Mouse (Mus musculus) kidney, embryonic 14.5 days (tissue): ENCODE measurements at regions not wholly inside any gene's neighbourhood (a gene's known extent, or its start where the extent isn't known, plus 50 kb on each side); places are given as distances from the start of the nearest gene placed in this dataset.

Source experiments
- ATAC-seq: fragments of 200-750 bp; cut with Nextera tagmentation; 2 replicates; pipeline ENCODE4 v1.8.0; 2017; ENCODE audit warnings: moderate number of reproducible peaks, mild to moderate bottlenecking, moderate TSS enrichment, moderate library complexity; ENCODE audit not compliant: low FRiP score, low TSS enrichment
- H3K27ac ChIP-seq: fragments of 300-500 bp; sonication (generic); 2 replicates; pipeline ENCODE4 v1.5.1; 2014; ENCODE audit warnings: low read depth, mild to moderate bottlenecking, low read length, moderate library complexity, mixed read lengths
- H3K27me3 ChIP-seq: fragments of 300-500 bp; sonication (generic); 2 replicates; pipeline ENCODE4 v1.6.1; 2014; ENCODE audit warnings: mild to moderate bottlenecking, low read length; ENCODE audit not compliant: control insufficient read depth, insufficient read depth
- H3K36me3 ChIP-seq: fragments of 300-500 bp; sonication (generic); 2 replicates; pipeline ENCODE4 v1.6.1; 2014; ENCODE audit warnings: low read length, mixed read lengths; ENCODE audit not compliant: control insufficient read depth, insufficient read depth
- H3K4me1 ChIP-seq: fragments of 300-500 bp; sonication (generic); 2 replicates; pipeline ENCODE4 v1.6.1; 2014; ENCODE audit warnings: low read length, mixed read lengths; ENCODE audit not compliant: control insufficient read depth, insufficient read depth
- H3K4me2 ChIP-seq: fragments of 300-500 bp; sonication (generic); replicated peaks from 2 replicates; pipeline ENCODE4 v1.6.1; 2014; ENCODE audit warnings: low read depth, mild to moderate bottlenecking, low read length
- H3K4me3 ChIP-seq: fragments of 300-500 bp; sonication (generic); 2 replicates; pipeline ENCODE4 v1.5.1; 2014; ENCODE audit warnings: mild to moderate bottlenecking, low read length
- H3K9ac ChIP-seq: fragments of 300-500 bp; sonication (generic); 2 replicates; pipeline ENCODE4 v1.6.1; 2014; ENCODE audit warnings: low read depth, mild to moderate bottlenecking, low read length, moderate library complexity
- H3K9me3 ChIP-seq: fragments of 300-500 bp; sonication (generic); 2 replicates; pipeline ENCODE4 v1.6.1; 2016; ENCODE audit warnings: low read length; ENCODE audit not compliant: control insufficient read depth
- WGBS: fragments of 180-500 bp; shearing (Covaris S2); extraction: QIAGEN DNeasy Blood & Tissue Kit; methylation state at CpG from one replicate; pipeline ENCODE4 v1.1.7; 2014; 5-methylcytosine and 5-hydroxymethylcytosine counted together

GRCm38 (mm10) chr9:116335561-116336478 lies 160.7 kb upstream of the Tgfbr2 start:
- 88% methylated on average over 11 of the region's 11 CpGs for WGBS
- ATAC-seq: no peak
- no peak overlapping the region for H3K4me2 ChIP-seq
- no peaks in the 10 kb centered on the region for H3K27me3 ChIP-seq
- H3K9me3 ChIP-seq: peaks cover under 1% of the 10 kb centered on the region; the same call in 1 of the 2 replicates
- H3K4me3 ChIP-seq: no peak overlapping the region
- no peaks in the 10 kb centered on the region for H3K36me3 ChIP-seq
- no peak overlapping the region for H3K27ac ChIP-seq
- H3K4me1 ChIP-seq: 0 out of 2 replicates have a peak, but pooled peaks cover 5% of the 10 kb centered on the region
- H3K9ac ChIP-seq: no peak overlapping the region

DNA sequence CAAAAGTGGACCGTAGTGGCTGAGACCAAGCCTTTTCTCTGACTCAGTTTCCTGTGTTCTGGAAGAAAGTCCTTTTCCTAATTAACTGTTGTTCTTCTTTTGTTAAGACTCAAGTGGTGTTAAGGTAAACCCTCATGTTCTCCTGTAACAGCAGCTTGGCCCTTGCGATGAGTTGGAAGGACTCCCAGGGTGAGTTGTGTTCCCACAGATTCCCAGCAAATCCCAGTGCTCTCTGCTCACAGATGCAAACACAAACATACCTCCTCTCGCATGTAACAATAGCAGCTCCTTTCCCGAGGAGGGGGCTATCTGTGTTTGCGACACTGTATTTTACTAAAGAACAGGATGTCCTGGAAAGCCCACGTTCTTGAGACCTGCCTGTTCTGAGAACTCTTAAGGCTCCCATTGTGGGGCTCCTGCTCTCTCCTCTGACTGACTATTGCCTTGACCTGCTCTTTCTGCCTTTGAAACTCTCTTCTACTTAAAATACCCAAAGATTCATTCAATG lies 158.8 kb upstream of the Tgfbr2 start:
- Histone ChIP-seq H3K9me3 (no peaks in the 10 kb centered on the region), H3K9ac (no peak overlapping the region), H3K27ac (no peak overlapping the region), H3K27me3 (no peaks in the 10 kb centered on the region), H3K4me2 (no peak overlapping the region), H3K36me3 (no peaks in the 10 kb centered on the region), H3K4me1 (0 out of 2 replicates have a peak, but pooled peaks cover 5% of the 10 kb centered on the region), H3K4me3 (no peak overlapping the region)
- no peak for ATAC-seq
- 67% methylated on average over 6 of the region's 6 CpGs for WGBS

DNA sequence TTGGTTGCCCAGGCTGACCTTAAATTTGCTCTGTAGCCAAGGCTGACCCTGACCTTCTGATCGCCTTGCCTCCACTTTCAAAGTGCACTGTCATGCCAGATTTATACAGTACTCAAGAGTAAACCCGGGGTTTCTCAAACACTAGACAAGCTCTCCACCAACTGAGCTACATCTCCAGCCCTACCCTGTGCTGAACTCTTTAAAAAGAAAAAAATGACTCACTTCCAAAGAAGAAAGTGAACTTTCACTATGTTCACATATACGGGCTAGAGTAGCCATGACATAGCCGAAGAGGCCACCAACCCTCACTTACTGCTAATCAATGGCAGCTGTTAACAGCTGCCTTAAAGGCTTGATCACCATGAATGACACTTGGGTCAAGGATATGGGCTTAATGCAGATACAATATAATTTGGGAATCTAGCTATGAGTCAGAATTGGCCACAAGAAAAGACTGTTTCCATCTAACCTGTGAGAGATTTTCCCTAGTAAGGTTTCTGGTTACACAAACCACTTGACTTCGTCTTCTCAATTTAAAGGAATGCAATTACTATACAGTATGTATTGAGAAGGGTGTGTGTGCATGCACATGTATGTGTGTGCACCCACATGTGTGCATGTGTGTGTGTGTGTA lies 157.4 kb upstream of the Tgfbr2 start:
- no peaks in the 10 kb centered on the region for H3K27me3 ChIP-seq
- 60% methylated on average over 5 of the region's 5 CpGs for WGBS
- H3K4me2 ChIP-seq: no peak overlapping the region
- 0 out of 2 replicates have a peak, but pooled peaks cover 5% of the 10 kb centered on the region for H3K4me1 ChIP-seq
- H3K27ac ChIP-seq: no peak overlapping the region
- ATAC-seq: no peak
- H3K9ac ChIP-seq: no peak overlapping the region
- no peaks in the 10 kb centered on the region for H3K9me3 ChIP-seq
- H3K36me3 ChIP-seq: no peaks in the 10 kb centered on the region
- no peak overlapping the region for H3K4me3 ChIP-seq

GRCm38 (mm10) chr9:116331406-116331805 lies 156.2 kb upstream of the Tgfbr2 start:
- H3K36me3 ChIP-seq: no peaks in the 10 kb centered on the region
- no peak overlapping the region for H3K4me3 ChIP-seq
- H3K27me3 ChIP-seq: no peaks in the 10 kb centered on the region
- no peaks in the 10 kb centered on the region for H3K9me3 ChIP-seq
- H3K27ac ChIP-seq: no peak overlapping the region
- no peak overlapping the region for H3K9ac ChIP-seq
- 75% methylated on average over 2 of the region's 2 CpGs for WGBS
- H3K4me2 ChIP-seq: no peak overlapping the region
- ATAC-seq: no peak
- H3K4me1 ChIP-seq: 0 out of 2 replicates have a peak, but pooled peaks cover 5% of the 10 kb centered on the region

DNA sequence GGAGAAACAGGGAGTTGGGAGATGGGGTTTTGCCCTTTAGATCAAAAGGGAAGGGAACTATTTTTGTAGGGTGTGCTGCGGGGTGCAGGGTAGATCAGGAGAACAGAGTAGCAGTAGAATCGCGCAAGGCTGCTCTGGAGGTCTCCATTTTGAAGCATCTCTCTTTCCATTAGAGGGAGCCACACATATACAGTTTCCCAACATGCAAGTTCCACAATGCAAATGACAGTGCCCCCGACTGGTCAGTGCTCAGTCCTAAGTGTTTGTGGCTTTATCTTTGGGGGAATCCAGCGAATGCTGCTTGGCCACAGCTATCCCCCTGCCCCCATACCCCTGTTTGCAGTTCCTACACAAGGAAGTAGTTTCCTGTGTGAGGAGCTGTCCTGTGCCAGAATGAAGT lies 155.6 kb upstream of the Tgfbr2 start:
- Histone ChIP-seq H3K9ac (no peak overlapping the region), H3K4me2 (no peak overlapping the region), H3K9me3 (no peaks in the 10 kb centered on the region), H3K27ac (no peak overlapping the region), H3K4me1 (0 out of 2 replicates have a peak, but pooled peaks cover 5% of the 10 kb centered on the region), H3K4me3 (no peak overlapping the region), H3K36me3 (no peaks in the 10 kb centered on the region), H3K27me3 (no peaks in the 10 kb centered on the region)
- WGBS: 74% methylated on average over 5 of the region's 5 CpGs
- ATAC-seq: no peak

GRCm38 (mm10) chr9:116329147-116329546 lies 154.0 kb upstream of the Tgfbr2 start:
- WGBS: 76% methylated on average over 5 of the region's 5 CpGs
- no peak overlapping the region for H3K4me3 ChIP-seq
- H3K9me3 ChIP-seq: no peaks in the 10 kb centered on the region
- no peaks in the 10 kb centered on the region for H3K27me3 ChIP-seq
- no peak overlapping the region for H3K27ac ChIP-seq
- 0 out of 2 replicates have a peak, but pooled peaks cover 5% of the 10 kb centered on the region for H3K4me1 ChIP-seq
- H3K36me3 ChIP-seq: no peaks in the 10 kb centered on the region
- ATAC-seq: no peak
- no peak overlapping the region for H3K4me2 ChIP-seq
- no peak overlapping the region for H3K9ac ChIP-seq

DNA sequence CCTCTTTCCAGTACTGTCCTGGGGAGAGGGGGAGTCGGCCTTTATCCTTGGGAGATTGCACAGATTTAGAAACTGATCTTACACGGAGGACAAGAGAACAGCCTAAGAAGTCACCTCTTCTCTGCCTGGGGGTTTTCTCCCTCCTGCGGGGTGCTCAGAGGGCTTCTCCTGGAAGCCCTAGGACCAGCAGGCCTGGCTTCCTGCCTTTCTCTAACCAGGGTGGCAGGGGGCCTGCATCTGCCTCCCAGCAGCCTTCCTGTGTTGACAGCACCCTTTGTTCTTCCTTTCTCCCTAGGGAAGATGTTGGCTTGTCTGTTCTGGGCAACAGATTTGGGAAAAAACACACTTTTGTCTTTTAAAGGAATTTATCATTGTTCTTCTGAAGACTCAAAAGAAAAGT lies 153.0 kb upstream of the Tgfbr2 start:
- no peak overlapping the region for H3K4me2 ChIP-seq
- no peaks in the 10 kb centered on the region for H3K9me3 ChIP-seq
- no peaks in the 10 kb centered on the region for H3K36me3 ChIP-seq
- no peaks in the 10 kb centered on the region for H3K27me3 ChIP-seq
- no peak overlapping the region for H3K27ac ChIP-seq
- 24% methylated on average over 3 of the region's 3 CpGs for WGBS
- ATAC-seq: no peak
- no peak overlapping the region for H3K9ac ChIP-seq
- H3K4me3 ChIP-seq: no peak overlapping the region
- H3K4me1 ChIP-seq: 0 out of 2 replicates have a peak, but pooled peaks cover 5% of the 10 kb centered on the region

- WGBS: 96% methylated on average over 2 of the region's 2 CpGs
- no peak overlapping the region for H3K27ac ChIP-seq
- 0 out of 2 replicates have a peak, but pooled peaks cover under 1% of the 10 kb centered on the region for H3K4me1 ChIP-seq
- H3K9me3 ChIP-seq: no peaks in the 10 kb centered on the region
- no peaks in the 10 kb centered on the region for H3K36me3 ChIP-seq
- ATAC-seq: no peak
- no peak overlapping the region for H3K9ac ChIP-seq
- H3K27me3 ChIP-seq: no peaks in the 10 kb centered on the region
- H3K4me3 ChIP-seq: no peak overlapping the region
- no peak overlapping the region for H3K4me2 ChIP-seq
Observed at GRCm38 (mm10) chr9:116327080-116327479, 151.9 kb upstream of the Tgfbr2 start.

- Histone ChIP-seq H3K27me3 (no peaks in the 10 kb centered on the region), H3K4me3 (no peak overlapping the region), H3K4me1 (no peaks in the 10 kb centered on the region), H3K36me3 (no peaks in the 10 kb centered on the region), H3K9ac (no peak overlapping the region), H3K4me2 (no peak overlapping the region), H3K27ac (no peak overlapping the region), H3K9me3 (no peaks in the 10 kb centered on the region)
- no peak for ATAC-seq
- WGBS: 81% methylated on average over 4 of the region's 4 CpGs
Observed at GRCm38 (mm10) chr9:116324971-116325370, 149.8 kb upstream of the Tgfbr2 start.
